Mouse (Mus musculus): ENCODE measurements around the gene Serpinb7.

DNA sequence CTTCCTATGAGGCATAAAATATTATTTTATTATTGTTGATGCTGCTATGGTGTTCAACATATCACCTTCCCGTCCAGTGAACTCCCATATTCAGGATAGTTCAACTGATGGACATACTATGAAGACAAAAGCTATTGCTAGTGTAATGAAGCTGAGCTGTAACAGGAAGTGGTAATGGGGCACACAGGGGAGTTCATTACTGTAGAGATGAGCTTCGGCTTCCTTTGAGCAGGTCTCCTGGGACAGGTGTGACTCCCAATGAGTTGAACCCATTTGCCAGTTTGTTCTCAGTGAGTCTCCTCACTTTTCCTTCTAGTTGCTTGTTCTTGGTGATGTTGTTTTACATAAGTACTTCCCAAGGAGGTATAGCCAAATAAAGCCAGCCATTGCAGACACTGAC lies 36.1 kb downstream of the Serpinb7 start:
- no peak for TF ChIP-seq CTCF (IDR thresholded peaks at IDR 0.05; ENCODE audit: low read depth)
- no peak for TF ChIP-seq EP300 (optimal IDR thresholded peaks at IDR 0.05)

Data from stomach, postnatal 0 days (tissue).